Mouse (Mus musculus) limb, embryonic 13.5 days (tissue): ENCODE measurements around the gene Fgf18. TPM values are rescaled to one million over a fixed set of nuclear protein-coding genes. Genes with fewer than 3 reads are reported as not detected.
A peak's percentile ranks its signal among the peaks of the same experiment; 100 is the strongest.

Experiments used
- ATAC-seq: fragments of 200-750 bp; cut with Nextera tagmentation; 2 replicates; pipeline ENCODE4 v1.8.0; 2017; ENCODE audit warnings: low read depth, moderate number of reproducible peaks, moderate TSS enrichment; ENCODE audit not compliant: low FRiP score
- H3K27ac ChIP-seq: fragments of 300-500 bp; sonication (generic); 2 replicates; pipeline ENCODE4 v1.5.1; 2015; ENCODE audit warnings: inconsistent platforms, mild to moderate bottlenecking, moderate library complexity
- H3K27me3 ChIP-seq: fragments of 300-500 bp; sonication (generic); 2 replicates; pipeline ENCODE4 v1.6.1; 2015; ENCODE audit warnings: mild to moderate bottlenecking, inconsistent platforms
- H3K36me3 ChIP-seq: fragments of 300-500 bp; sonication (generic); 2 replicates; pipeline ENCODE4 v1.6.1; 2015; ENCODE audit warnings: inconsistent platforms, mild to moderate bottlenecking, moderate library complexity
- H3K4me1 ChIP-seq: fragments of 300-500 bp; sonication (generic); 2 replicates; pipeline ENCODE4 v1.6.1; 2015; ENCODE audit warnings: inconsistent platforms
- H3K4me2 ChIP-seq: fragments of 300-500 bp; sonication (generic); replicated peaks from 2 replicates; pipeline ENCODE4 v1.6.1; 2015; ENCODE audit warnings: inconsistent platforms, mild to moderate bottlenecking, moderate library complexity
- H3K4me3 ChIP-seq: fragments of 300-500 bp; sonication (generic); 2 replicates; pipeline ENCODE4 v1.5.1; 2015; ENCODE audit warnings: moderate library complexity, mild to moderate bottlenecking, inconsistent platforms
- H3K9ac ChIP-seq: fragments of 300-500 bp; sonication (generic); 2 replicates; pipeline ENCODE4 v1.6.1; 2015; ENCODE audit warnings: mild to moderate bottlenecking, inconsistent platforms
- H3K9me3 ChIP-seq: fragments of 300-500 bp; sonication (generic); 2 replicates; pipeline ENCODE4 v1.6.1; 2016; ENCODE audit warnings: inconsistent platforms
- WGBS: fragments of 180-500 bp; shearing (Covaris S2); methylation state at CpG from one replicate; pipeline ENCODE4 v1.1.7; 2015; 5-methylcytosine and 5-hydroxymethylcytosine counted together
- polyA plus RNA-seq: library from polyadenylated mRNA; unstranded; fragments of >200 nt; fragmentation: Nextera tagmentation; extraction: Ambion mirVana; gene quantifications from 2 replicates; pipeline ENCODE4 v1.2.1, GENCODE M21; 2015

Gene Fgf18
- polyA plus RNA-seq, 1 experiment from 2014 or later, result 17.0 TPM

DNA sequence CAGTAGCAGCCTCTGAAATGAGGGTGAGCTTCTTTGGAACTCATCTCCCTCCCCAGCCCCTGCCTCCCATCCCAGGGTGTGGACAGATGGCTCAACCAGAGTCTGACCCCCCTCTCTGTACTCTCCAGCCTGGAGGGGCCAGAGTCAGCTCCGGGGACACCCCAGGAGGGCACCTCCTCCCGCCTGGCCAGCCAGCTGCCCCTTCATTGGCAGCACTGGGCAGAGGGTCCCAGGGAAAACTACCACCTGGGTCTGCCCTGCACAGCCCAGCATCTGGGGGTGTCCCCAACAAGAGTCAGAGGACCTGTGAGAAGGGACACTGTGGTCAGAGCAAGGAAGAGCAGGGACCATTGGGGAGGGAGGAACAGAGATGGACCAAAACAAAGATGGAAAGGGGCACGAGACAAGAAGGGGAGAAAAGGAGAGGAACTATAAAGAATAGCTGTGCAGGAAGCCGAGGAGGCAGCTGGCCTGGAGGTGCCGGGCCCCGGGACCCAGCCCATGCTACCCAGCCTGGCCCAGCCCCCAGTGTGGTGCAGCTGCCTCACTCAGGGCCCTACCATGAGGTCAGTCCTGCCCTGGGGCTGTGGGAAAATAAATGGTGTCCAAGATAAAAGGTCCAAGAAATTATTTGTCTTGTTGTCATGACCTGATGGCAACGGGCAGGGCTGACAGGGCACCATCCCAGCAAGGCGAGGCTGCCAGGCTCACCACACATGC is 14.4 kb downstream of the Fgf18 start:
- WGBS, result 68% methylated on average over 8 of the region's 8 CpGs
- H3K4me2 ChIP-seq, result no peak overlapping the region
- no peak overlapping the region for H3K9ac ChIP-seq
- H3K27me3 ChIP-seq, result 0 out of 2 replicates have a peak, but pooled peaks cover 4% of the 10 kb centered on the region
- H3K9me3 ChIP-seq, result no peaks in the 10 kb centered on the region
- H3K27ac ChIP-seq, result no peak overlapping the region
- H3K4me3 ChIP-seq, result no peak overlapping the region
- no peaks in the 10 kb centered on the region for H3K4me1 ChIP-seq
- ATAC-seq, result no peak
- peaks cover 40% of the 10 kb centered on the region for H3K36me3 ChIP-seq

GRCm38 (mm10) chr11:33127058-33127457 is 20.1 kb downstream of the Fgf18 start:
- no peak for ATAC-seq
- Histone ChIP-seq H3K4me2 (no peak overlapping the region), H3K27ac (no peak overlapping the region; the same call in 1 of the 2 replicates), H3K9ac (no peak overlapping the region), H3K36me3 (peaks cover 35% of the 10 kb centered on the region), H3K9me3 (no peaks in the 10 kb centered on the region), H3K4me3 (no peak overlapping the region), H3K27me3 (peaks cover 21% of the 10 kb centered on the region; the same call in 1 of the 2 replicates), H3K4me1 (peaks cover 51% of the 10 kb centered on the region)

DNA sequence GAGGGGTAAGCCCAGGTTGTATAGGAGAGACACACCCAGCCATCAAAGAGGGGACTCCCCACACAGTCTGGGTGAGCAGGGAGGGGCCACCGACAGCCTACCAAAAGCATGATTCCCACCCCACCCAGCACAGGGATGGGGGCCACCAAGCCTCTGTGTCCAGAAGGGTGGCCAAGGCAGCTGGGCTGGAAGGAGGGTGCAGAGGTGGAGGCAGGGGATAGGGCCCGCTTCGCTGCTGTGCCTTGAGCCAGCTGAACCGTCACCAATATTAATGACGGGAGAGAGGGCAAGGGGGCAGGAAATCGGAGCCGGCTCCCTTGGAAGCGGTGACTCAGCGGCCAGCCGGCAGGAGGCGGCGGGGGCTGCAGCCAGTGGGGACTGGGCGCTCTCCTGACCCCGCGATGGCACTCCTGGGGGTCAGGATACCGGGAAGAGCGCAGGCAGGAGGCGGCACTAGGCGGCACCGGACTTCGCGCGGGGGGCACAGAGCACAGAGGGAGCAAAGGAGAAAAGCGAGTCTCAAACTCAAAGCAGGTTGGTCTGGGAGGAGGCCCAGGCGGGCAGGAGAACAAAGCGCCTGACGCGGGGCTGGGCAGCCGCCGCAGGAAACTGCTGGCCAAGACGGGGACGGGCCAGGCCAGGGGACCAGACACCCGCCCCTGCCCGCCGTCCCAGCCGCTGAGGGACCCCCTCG is 24.5 kb downstream of the Fgf18 start:
- H3K27ac ChIP-seq, result no peak overlapping the region
- peak overlapping the region; percentile 66 for H3K4me2 ChIP-seq
- H3K9ac ChIP-seq, result peak overlapping the region; percentile 62
- no peaks in the 10 kb centered on the region for H3K9me3 ChIP-seq
- H3K27me3 ChIP-seq, result peaks cover 26% of the 10 kb centered on the region; the same call in 1 of the 2 replicates
- peak; percentile 22; the same call in 1 of the 2 replicates for ATAC-seq
- 2% methylated on average over 37 of the region's 37 CpGs for WGBS
- peaks cover 52% of the 10 kb centered on the region for H3K4me1 ChIP-seq
- H3K4me3 ChIP-seq, result peak overlapping the region; percentile 33
- H3K36me3 ChIP-seq, result peaks cover 9% of the 10 kb centered on the region

DNA sequence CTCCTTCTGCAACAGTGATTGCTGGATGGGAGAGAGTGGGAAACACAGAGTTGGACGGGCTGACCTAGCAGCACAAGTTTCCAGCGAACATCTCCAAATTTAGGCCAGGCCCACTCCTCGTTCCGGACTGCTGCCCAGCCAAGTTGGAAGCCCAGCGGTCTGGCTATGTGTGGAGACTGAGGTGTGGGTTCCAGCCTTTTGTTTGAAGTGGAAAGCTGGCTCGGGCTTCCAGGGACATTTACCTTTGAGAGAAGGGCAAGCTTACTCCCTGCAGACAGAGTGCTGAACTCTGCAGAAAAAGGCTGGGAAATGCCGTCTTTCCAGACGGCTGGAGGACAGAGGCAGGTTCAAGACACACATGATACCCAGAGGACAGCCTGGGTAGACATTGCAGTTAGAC is 27.6 kb downstream of the Fgf18 start:
- ATAC-seq, result no peak
- no peaks in the 10 kb centered on the region for H3K9me3 ChIP-seq
- 75% methylated on average over 8 of the region's 8 CpGs for WGBS
- H3K9ac ChIP-seq, result no peak overlapping the region
- H3K27me3 ChIP-seq, result peaks cover 28% of the 10 kb centered on the region; the same call in 1 of the 2 replicates
- no peak overlapping the region for H3K27ac ChIP-seq
- no peak overlapping the region for H3K4me2 ChIP-seq
- peaks cover 25% of the 10 kb centered on the region for H3K4me1 ChIP-seq
- peaks cover 22% of the 10 kb centered on the region for H3K36me3 ChIP-seq
- no peak overlapping the region for H3K4me3 ChIP-seq

DNA sequence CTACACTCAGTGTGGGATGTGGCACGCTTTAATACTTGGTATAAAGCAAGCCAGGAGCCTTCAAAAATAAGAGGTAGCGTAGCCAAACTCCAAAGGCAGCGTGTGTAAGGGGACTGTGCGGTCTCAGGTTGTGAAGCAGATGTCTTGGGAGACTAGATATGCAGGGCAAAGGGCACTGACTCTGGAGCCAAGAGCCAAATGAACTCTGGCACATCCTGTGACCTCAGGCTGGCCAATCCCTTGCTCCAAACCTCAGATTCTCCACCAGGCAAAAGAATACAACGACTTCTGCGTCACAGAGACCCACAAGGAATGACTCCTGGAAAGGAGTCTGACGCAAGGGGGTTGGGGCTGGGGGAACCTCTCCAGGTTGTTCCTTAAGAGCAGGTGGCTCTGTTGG is 28.1 kb downstream of the Fgf18 start:
- H3K4me1 ChIP-seq, result peaks cover 24% of the 10 kb centered on the region
- peaks cover 22% of the 10 kb centered on the region for H3K36me3 ChIP-seq
- H3K9me3 ChIP-seq, result no peaks in the 10 kb centered on the region
- H3K9ac ChIP-seq, result no peak overlapping the region
- no peak overlapping the region for H3K27ac ChIP-seq
- H3K27me3 ChIP-seq, result peaks cover 26% of the 10 kb centered on the region; the same call in 1 of the 2 replicates
- ATAC-seq, result no peak
- 82% methylated on average over 7 of the region's 7 CpGs for WGBS
- H3K4me2 ChIP-seq, result no peak overlapping the region
- H3K4me3 ChIP-seq, result no peak overlapping the region

- 65% methylated on average over 6 of the region's 6 CpGs for WGBS
- no peak overlapping the region for H3K27ac ChIP-seq
- ATAC-seq, result no peak
- no peak overlapping the region for H3K4me3 ChIP-seq
- H3K9ac ChIP-seq, result no peak overlapping the region
- peaks cover 22% of the 10 kb centered on the region for H3K36me3 ChIP-seq
- peaks cover 19% of the 10 kb centered on the region; the same call in 1 of the 2 replicates for H3K27me3 ChIP-seq
- H3K4me2 ChIP-seq, result no peak overlapping the region
- H3K9me3 ChIP-seq, result no peaks in the 10 kb centered on the region
- H3K4me1 ChIP-seq, result peaks cover 22% of the 10 kb centered on the region
Measured at GRCm38 (mm10) chr11:33118480-33118879, 28.7 kb downstream of the Fgf18 start.

DNA sequence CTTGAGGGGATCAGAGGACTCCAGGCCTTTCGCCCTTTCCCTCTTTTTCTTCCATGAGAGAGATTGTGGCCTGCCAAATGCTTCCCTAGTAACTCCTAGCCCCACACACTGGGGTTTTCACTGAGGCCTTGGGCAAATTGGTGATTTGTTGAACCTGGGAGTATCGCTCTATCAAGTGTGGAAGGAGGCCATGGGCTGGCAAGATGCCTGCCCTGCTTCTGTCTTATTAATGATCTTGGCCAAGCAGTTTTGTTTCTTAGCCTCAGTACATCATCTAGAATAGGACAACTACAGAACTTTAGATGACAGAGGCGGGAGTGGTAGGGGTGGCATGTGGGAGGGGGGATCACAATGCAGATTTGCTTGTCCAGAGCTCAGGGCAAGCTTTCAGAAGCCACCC is 31.4 kb downstream of the Fgf18 start:
- ATAC-seq, result no peak
- H3K9me3 ChIP-seq, result no peaks in the 10 kb centered on the region
- H3K4me1 ChIP-seq, result peaks cover 19% of the 10 kb centered on the region
- H3K4me3 ChIP-seq, result no peak overlapping the region
- no peak overlapping the region for H3K27ac ChIP-seq
- WGBS, result 87% methylated on average over 3 of the region's 3 CpGs
- H3K27me3 ChIP-seq, result 0 out of 2 replicates have a peak, but pooled peaks cover 2% of the 10 kb centered on the region
- no peak overlapping the region for H3K9ac ChIP-seq
- H3K36me3 ChIP-seq, result peaks cover 22% of the 10 kb centered on the region
- no peak overlapping the region for H3K4me2 ChIP-seq

DNA sequence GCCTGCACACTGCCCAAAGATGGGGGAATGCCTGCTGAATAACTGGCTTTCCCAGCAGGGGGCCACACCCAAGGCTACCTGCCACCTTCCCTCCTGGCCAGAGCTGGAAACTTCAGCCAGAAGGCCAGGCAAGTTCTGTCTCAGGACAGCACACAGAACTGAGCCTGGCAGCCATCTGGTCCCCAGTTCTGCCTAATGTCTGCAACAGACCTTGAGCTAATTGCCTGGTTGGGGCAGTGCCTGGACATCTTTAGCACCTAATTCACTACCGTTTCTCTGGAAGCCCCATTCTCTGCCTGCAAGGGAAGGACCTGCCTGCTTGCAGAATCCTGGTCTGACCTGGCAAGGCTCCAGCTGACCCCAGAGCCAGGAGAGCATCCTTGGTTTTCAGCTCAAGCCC is 34.8 kb downstream of the Fgf18 start:
- H3K4me2 ChIP-seq, result no peak overlapping the region
- 0% methylated on average over 1 of the region's 1 CpGs for WGBS
- ATAC-seq, result peak; percentile 53

DNA sequence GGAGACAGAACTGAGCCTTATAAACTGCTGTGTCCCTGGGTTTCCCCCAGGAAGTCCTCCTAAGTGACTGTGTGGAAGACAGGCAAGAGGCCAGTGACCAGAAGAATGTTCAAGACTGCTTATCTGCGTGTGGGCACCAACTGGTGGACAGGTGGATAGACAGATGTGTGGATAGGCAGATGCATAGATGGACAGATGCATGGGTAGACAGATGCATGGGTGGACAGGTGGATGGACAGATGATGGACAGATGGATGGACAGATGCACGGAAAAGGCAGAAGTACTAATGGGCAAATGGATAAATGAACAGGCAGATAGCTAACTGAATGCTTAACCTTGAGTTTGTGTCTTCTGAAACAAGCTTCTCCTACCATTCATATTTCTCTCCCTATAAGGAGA is 37.1 kb downstream of the Fgf18 start:
- Histone ChIP-seq H3K4me1 (peaks cover 20% of the 10 kb centered on the region), H3K27me3 (peaks cover 6% of the 10 kb centered on the region; the same call in 1 of the 2 replicates), H3K9me3 (no peaks in the 10 kb centered on the region), H3K4me2 (no peak overlapping the region), H3K9ac (no peak overlapping the region), H3K36me3 (no peaks in the 10 kb centered on the region), H3K27ac (no peak overlapping the region), H3K4me3 (no peak overlapping the region)
- ATAC-seq, result no peak
- 70% methylated on average over 2 of the region's 2 CpGs for WGBS

More for the DNA sequence above, 34.8 kb downstream of the Fgf18 start:
- peaks cover 19% of the 10 kb centered on the region for H3K4me1 ChIP-seq
- H3K4me3 ChIP-seq, result no peak overlapping the region
- peak overlapping the region; percentile 33 for H3K27ac ChIP-seq
- peaks cover 11% of the 10 kb centered on the region for H3K36me3 ChIP-seq
- H3K27me3 ChIP-seq, result peaks cover 8% of the 10 kb centered on the region; the same call in 1 of the 2 replicates
- no peaks in the 10 kb centered on the region for H3K9me3 ChIP-seq
- no peak overlapping the region for H3K9ac ChIP-seq

GRCm38 (mm10) chr11:33107540-33107939 is 39.7 kb downstream of the Fgf18 start:
- Histone ChIP-seq H3K4me3 (no peak overlapping the region), H3K27ac (no peak overlapping the region), H3K36me3 (no peaks in the 10 kb centered on the region), H3K4me2 (no peak overlapping the region), H3K9ac (no peak overlapping the region), H3K9me3 (no peaks in the 10 kb centered on the region), H3K27me3 (peaks cover 6% of the 10 kb centered on the region; the same call in 1 of the 2 replicates), H3K4me1 (peaks cover 20% of the 10 kb centered on the region)
- WGBS, result 35% methylated on average over 3 of the region's 3 CpGs
- ATAC-seq, result no peak

- Histone ChIP-seq H3K4me2 (no peak overlapping the region), H3K27me3 (peaks cover 4% of the 10 kb centered on the region; the same call in 1 of the 2 replicates), H3K4me3 (no peak overlapping the region), H3K9ac (no peak overlapping the region), H3K4me1 (peaks cover 23% of the 10 kb centered on the region), H3K9me3 (no peaks in the 10 kb centered on the region), H3K36me3 (no peaks in the 10 kb centered on the region), H3K27ac (no peak overlapping the region)
- no peak for ATAC-seq
- 66% methylated on average over 8 of the region's 8 CpGs for WGBS
Measured at GRCm38 (mm10) chr11:33104911-33105316, 42.3 kb downstream of the Fgf18 start.

DNA sequence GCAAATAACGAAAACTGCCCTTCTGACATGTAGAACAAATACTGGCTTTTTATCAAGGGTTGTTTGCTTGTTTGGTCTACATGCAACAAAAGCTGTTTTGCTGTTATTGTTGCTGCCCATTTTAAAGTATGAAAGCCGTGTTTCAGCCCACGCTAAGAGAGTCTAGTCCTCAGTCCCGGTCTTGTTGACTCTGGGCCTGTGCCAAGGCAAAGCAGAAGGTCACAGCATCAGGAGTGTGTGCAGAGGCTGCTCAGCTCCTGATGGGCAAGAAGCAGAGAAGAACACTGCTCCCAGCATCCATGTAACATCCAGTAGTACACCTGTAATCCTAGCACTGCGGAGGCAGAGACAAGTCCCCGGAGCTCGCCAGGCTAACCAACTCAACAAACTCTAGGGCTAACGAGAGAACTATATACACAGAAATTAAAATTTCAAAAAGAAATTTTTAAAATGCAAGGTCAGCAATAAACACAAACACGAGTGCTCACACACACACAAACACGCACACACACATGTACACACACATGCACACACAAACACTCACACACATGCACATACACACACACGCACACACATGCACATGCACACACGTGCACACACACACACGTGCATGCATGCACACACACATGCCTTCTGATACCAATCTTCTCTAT is 43.8 kb downstream of the Fgf18 start:
- WGBS, result 86% methylated on average over 13 of the region's 13 CpGs
- no peak overlapping the region for H3K4me2 ChIP-seq
- H3K4me3 ChIP-seq, result no peak overlapping the region
- no peaks in the 10 kb centered on the region for H3K9me3 ChIP-seq
- ATAC-seq, result no peak
- no peaks in the 10 kb centered on the region for H3K27me3 ChIP-seq
- no peak overlapping the region for H3K27ac ChIP-seq
- no peak overlapping the region for H3K9ac ChIP-seq
- no peaks in the 10 kb centered on the region for H3K36me3 ChIP-seq
- H3K4me1 ChIP-seq, result peaks cover 37% of the 10 kb centered on the region
